Mouse (Mus musculus): ENCODE data around the gene Tyms. TPM values are rescaled to one million over a fixed set of nuclear protein-coding genes. Genes with fewer than 3 reads are reported as not detected.
A peak's percentile ranks its signal among the peaks of the same experiment; 100 is the strongest.

Tyms gene
- polyA plus RNA-seq (2015; fragmentation: Nextera tagmentation; extraction: Ambion mirVana): 305 and 313 TPM in 2 replicates

DNA sequence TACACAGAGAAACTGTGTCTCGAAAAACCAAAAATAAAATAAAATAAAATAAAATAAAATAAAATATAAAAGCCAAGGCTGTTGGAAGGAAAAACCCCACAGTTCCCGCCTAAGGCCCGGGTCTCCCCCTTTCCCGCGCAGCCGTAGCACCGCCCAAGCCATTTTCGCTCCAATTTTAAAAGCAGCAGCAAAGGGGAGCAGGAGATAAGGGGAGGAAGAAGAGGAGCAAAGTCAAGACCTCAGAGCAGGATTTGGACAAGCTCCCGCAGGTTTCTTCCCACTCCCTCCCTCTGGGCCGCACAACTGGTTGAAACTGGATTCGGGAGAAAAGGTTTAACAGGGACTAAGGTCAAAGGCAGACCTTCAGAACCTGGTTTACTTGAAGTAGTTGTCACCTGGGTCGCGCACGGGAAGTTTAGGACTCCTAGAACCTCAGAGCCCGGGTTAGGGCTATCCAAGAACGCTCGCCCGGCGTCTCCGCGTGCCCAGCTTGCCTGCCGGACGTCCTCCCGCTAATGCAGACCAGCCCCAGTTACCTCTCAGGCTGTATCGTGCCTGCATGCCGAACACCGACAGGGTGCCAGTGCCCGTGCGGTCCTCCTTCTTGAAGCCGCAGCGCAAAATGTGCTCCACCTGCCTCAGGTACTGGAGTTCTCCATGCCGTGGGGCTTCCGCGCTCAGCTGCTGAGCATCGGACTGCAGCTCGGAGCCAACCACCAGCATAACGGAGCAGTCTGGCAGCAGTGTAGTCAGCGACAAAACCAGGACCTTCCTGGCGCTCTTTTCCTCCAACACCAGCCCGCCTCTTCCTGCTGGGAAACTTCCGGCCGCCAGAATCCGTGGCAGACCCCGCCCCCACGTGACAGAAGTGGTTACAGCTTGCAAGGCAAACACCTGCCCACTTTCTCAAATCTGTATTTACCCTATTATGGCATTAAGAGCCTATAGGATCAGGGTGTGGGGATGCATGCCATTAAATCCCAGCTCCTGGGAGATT is at the start of gene Tyms:
Tyms (minus strand) TSS at position 793 of the 997 bp plus-strand sequence.
- Histone ChIP-seq H3K27me3 (no peaks in the 10 kb centered on the region), H3K36me3 (peaks cover 38% of the 10 kb centered on the region), H3K9ac (peak within 1 kb of the TSS; percentile 81), H3K4me3 (replicated peaks) (peak within 1 kb of the TSS; percentile 87), H3K9me3 (replicated peaks) (no peaks in the 10 kb centered on the region), H3K4me2 (peak within 1 kb of the TSS; percentile 83), H3K4me1 (peaks cover 21% of the 10 kb centered on the region), H3K27ac (peak within 1 kb of the TSS; percentile 91)
- peak; percentile 92 for ATAC-seq (replicated peaks; ENCODE audit: low FRiP score)
- 1% methylated on average over 45 of the region's 45 CpGs for WGBS

DNA sequence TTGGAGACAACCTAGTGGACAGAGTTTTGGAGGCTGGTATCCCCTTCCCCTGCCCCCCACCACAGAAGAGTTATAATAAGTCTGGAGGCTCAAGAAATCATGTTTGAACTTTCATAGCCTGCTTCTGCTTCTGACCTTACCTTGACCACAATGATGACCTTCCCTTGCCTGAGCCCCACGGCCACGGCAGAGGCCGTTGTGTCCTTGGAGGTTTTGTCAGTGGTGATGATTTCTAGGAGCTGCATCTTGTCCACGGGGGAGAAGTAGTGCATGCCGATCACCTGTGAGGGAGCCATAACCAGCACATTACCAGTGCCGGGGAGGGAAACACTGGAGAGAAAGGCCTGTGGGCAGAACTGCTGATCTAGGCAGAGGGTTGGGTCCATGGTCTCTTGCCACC is 49.1 kb upstream of the Tyms start:
- WGBS: 90% methylated on average over 6 of the region's 6 CpGs
- no peak for ATAC-seq (replicated peaks; ENCODE audit: low FRiP score)
- Histone ChIP-seq H3K4me3 (replicated peaks) (no peak overlapping the region), H3K36me3 (peaks cover 97% of the 10 kb centered on the region), H3K9me3 (replicated peaks) (no peaks in the 10 kb centered on the region), H3K27ac (no peak overlapping the region), H3K27me3 (no peaks in the 10 kb centered on the region), H3K4me2 (no peak overlapping the region), H3K4me1 (peaks cover 10% of the 10 kb centered on the region; the same call in 1 of the 2 replicates), H3K9ac (no peak overlapping the region)

DNA sequence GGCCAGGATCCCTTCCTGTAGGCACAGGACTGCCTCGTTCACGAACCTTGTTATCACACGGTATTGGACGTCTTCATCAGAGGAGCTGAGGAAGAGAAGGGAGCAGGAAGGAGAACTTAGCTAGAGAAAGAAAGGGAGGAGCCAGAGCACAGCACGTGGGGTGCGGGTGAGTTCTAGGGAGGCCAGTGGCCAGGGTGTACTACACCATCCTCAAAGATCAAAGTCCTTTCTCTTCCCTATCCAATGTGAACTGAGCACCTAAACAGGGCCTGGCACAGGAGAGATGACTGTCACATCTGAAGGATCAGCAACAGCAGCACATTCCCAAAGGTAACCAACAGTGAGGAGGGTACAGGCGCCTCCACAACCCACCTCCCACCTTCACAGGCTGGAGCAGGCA is 46.7 kb upstream of the Tyms start:
- no peak overlapping the region for H3K9ac ChIP-seq
- H3K36me3 ChIP-seq: peaks cover 81% of the 10 kb centered on the region
- no peak overlapping the region for H3K4me3 ChIP-seq (replicated peaks)
- ATAC-seq (replicated peaks; ENCODE audit: low FRiP score): no peak
- H3K27ac ChIP-seq: peak overlapping the region; percentile 41; the same call in 1 of the 2 replicates
- H3K4me2 ChIP-seq: no peak overlapping the region
- 81% methylated on average over 7 of the region's 7 CpGs for WGBS
- peaks cover 15% of the 10 kb centered on the region for H3K27me3 ChIP-seq
- H3K4me1 ChIP-seq: peaks cover 10% of the 10 kb centered on the region; the same call in 1 of the 2 replicates
- H3K9me3 ChIP-seq (replicated peaks): no peaks in the 10 kb centered on the region

DNA sequence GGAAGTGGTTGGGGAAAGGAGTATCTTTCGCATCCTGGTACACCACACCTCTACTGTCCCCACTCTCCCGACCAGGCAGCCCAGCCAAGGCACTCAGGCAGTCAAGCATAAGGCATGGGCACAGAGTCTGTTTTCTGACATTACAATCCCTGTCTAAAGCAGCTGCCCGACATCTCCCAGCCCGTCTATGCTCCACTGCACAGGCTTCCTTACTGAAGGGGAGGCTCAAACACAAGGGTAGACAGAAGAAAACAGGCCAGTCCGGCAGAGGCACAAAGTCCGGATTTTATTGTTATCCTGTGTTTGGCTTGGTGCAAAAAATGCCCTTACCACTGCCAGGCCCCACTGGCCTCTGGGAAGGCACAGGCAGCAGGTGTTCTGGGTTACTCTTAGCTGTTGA is 45.7 kb upstream of the Tyms start:
- Histone ChIP-seq H3K9me3 (replicated peaks) (no peaks in the 10 kb centered on the region), H3K27me3 (peaks cover 24% of the 10 kb centered on the region), H3K4me2 (no peak overlapping the region), H3K4me3 (replicated peaks) (no peak overlapping the region), H3K36me3 (peaks cover 71% of the 10 kb centered on the region), H3K27ac (0 out of 2 replicates have a peak overlapping the region, but pooled peaks have one; percentile 41), H3K4me1 (peaks cover 19% of the 10 kb centered on the region), H3K9ac (no peak overlapping the region)
- 52% methylated on average over 6 of the region's 6 CpGs for WGBS
- ATAC-seq (replicated peaks; ENCODE audit: low FRiP score): peak; percentile 68

DNA sequence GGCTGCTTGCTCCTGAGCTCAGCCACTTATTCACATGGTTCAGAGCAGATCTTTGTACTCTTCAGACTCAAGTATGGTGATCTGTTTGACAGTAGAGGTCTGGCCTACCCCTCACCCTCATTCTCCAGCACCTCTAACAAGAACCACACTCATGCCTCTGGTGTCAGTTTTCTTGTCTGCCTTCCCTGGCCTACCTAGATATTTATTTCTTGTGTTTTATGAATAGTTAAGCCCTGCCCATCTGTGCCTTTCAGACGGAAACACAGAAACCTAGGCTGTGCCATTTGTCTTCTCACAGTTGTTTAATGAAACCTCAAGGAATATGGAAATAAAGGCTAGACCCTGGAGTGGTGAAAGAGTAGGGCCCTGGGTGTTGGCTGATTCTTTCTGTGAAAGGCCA is 44.6 kb upstream of the Tyms start:
- Histone ChIP-seq H3K4me2 (no peak overlapping the region), H3K36me3 (peaks cover 60% of the 10 kb centered on the region), H3K4me1 (peaks cover 28% of the 10 kb centered on the region), H3K9ac (no peak overlapping the region), H3K9me3 (replicated peaks) (no peaks in the 10 kb centered on the region), H3K27ac (no peak overlapping the region), H3K4me3 (replicated peaks) (no peak overlapping the region), H3K27me3 (peaks cover 35% of the 10 kb centered on the region)
- no peak for ATAC-seq (replicated peaks; ENCODE audit: low FRiP score)
- WGBS: 82% methylated on average over 1 of the region's 1 CpGs

DNA sequence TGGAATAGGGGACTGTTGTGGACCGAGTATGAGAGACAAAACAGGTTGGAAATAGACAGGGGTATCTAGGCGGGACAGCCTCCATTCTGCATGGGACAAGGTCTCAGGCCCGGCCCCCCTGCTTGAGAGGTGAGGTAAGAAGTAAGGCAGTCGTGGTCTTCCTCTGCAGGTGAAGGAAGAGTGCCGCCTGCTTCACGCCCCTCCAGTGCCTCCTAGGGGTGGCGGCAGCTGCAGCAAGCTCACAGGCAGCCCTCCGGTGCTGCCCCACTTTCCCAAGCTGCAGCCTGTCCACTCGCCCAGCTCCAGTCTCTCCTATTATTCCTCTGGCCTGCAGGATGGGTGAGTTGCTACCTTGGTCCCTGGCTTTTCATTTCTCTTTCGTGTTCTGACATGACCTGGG is 42.3 kb upstream of the Tyms start:
- Histone ChIP-seq H3K27ac (no peak overlapping the region), H3K27me3 (peaks cover 56% of the 10 kb centered on the region), H3K4me1 (peaks cover 39% of the 10 kb centered on the region), H3K9ac (no peak overlapping the region), H3K4me2 (no peak overlapping the region), H3K4me3 (replicated peaks) (no peak overlapping the region), H3K9me3 (replicated peaks) (no peaks in the 10 kb centered on the region), H3K36me3 (peaks cover 37% of the 10 kb centered on the region)
- ATAC-seq (replicated peaks; ENCODE audit: low FRiP score): no peak
- WGBS: 31% methylated on average over 10 of the region's 10 CpGs

DNA sequence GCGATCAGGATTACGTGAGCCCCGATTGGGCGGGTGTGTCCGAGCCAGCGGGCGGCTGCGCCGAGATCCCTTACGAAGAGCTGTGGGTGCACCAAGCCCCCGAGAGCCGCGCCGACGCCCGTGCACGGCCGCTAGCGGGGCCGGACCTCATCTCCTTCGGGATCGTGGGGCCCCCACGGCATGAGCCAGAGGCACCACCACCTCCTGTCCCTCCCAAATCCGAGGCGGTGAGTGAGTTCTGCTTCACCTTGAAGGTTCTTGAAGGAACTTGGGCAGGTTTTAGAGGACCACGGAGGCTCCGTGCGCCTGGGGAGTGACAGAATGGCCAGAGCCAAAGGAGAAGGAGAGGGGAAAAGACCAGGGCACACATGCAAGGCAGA is 41.3 kb upstream of the Tyms start:
- Histone ChIP-seq H3K36me3 (peaks cover 27% of the 10 kb centered on the region), H3K4me1 (peaks cover 49% of the 10 kb centered on the region), H3K9me3 (replicated peaks) (no peaks in the 10 kb centered on the region), H3K4me2 (peak overlapping the region; percentile 97), H3K9ac (peak overlapping the region; percentile 58), H3K27ac (no peak overlapping the region), H3K27me3 (peaks cover 58% of the 10 kb centered on the region), H3K4me3 (replicated peaks) (peak overlapping the region; percentile 61)
- ATAC-seq (replicated peaks; ENCODE audit: low FRiP score): peak; percentile 8
- under 1% methylated on average over 28 of the region's 28 CpGs for WGBS

DNA sequence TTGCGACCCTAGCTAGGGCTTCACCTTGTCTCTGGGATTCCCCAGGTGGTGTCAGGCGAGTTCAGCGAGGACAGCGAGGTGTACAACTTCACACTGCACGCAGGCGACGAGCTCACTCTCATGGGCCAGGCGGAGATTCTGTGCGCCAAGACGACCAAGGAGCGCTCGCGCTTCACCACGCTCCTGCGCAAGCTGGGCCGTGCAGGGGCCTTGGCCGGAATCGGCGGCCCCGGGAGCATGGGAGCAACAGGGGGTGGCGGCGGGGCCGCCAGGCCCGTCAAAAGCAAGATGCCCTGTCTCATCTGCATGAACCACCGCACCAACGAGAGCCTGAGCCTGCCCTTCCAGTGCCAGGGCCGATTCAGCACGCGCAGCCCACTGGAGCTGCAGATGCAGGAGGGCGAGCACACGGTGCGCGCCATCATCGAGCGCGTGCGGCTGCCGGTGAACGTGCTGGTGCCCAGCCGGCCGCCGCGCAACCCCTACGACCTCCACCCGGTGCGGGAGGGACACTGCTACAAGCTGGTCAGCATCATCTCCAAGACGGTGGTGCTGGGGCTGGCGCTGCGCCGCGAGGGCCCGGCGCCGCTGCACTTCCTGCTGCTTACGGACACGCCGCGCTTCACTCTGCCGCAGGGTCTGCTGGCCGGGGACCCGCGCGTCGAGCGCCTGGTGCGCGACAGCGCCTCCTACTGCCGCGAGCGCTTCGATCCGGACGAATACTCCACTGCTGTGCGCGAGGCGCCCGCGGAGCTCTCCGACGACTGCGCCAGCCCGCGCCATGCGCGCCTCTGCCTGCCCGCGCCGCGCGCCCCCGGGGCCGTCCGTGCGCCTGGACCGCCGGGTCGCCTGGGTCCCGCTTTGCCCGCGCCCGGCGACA is 40.7 kb upstream of the Tyms start:
- Histone ChIP-seq H3K4me2 (peak overlapping the region; percentile 97), H3K36me3 (peaks cover 21% of the 10 kb centered on the region), H3K27me3 (peaks cover 61% of the 10 kb centered on the region), H3K9me3 (replicated peaks) (no peaks in the 10 kb centered on the region), H3K4me3 (replicated peaks) (peak overlapping the region; percentile 61), H3K27ac (no peak overlapping the region), H3K4me1 (peaks cover 48% of the 10 kb centered on the region), H3K9ac (peak overlapping the region; percentile 58)
- peak; percentile 83 for ATAC-seq (replicated peaks; ENCODE audit: low FRiP score)
- WGBS: under 1% methylated on average over 103 of the region's 103 CpGs

DNA sequence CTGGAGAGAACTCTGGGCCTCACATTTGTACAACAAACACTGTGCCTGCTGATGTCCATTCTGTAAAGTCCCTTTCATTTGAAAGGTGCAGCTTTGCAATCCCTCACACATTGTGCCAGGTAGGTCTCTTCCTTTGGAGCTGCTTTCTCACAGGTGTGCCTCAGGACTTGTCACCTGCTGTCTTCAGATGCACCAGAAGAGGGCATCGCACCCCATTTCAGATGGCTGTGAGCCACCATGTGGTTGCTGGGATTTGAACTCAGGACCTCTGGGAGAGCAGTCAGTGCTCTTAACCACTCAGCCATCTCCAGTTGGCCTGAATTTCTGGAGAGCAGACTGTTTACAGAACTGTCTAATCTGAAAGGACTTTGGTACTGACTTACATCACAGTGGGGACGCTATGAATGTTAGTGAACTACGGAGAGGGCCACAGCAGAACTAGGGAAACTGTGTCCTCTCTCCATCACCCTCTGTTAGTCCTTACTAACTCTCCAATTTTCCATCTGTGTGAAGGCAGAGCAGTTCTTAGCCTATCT is 39.2 kb upstream of the Tyms start:
- ATAC-seq (replicated peaks; ENCODE audit: low FRiP score): no peak
- Histone ChIP-seq H3K36me3 (0 out of 2 replicates have a peak, but pooled peaks cover 7% of the 10 kb centered on the region), H3K9ac (no peak overlapping the region), H3K27ac (no peak overlapping the region), H3K4me3 (replicated peaks) (no peak overlapping the region), H3K4me2 (no peak overlapping the region), H3K9me3 (replicated peaks) (no peaks in the 10 kb centered on the region), H3K27me3 (peaks cover 68% of the 10 kb centered on the region), H3K4me1 (peaks cover 51% of the 10 kb centered on the region)
- WGBS: 90% methylated on average over 3 of the region's 3 CpGs

DNA sequence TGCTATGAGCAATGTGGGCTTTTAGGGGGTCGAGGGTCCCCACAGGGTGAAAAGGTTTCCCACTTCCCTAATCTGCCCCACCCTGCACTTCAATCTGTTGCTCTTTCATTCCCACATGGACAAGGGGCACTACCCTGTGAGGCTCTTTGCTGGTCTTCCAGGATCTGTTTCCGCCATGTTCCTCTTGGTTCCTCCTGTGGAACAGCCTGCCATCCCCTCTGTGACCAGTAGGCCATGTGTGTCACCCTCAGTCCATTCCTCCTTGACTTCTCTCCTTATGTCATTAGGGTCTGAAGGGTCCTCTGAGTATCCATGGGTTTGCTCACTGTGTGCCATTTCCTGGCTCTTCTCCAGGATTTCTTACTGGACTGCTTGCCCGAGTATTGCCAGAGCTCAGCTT is 38.4 kb upstream of the Tyms start:
- 70% methylated on average over 3 of the region's 3 CpGs for WGBS
- peaks cover 76% of the 10 kb centered on the region for H3K27me3 ChIP-seq
- H3K9ac ChIP-seq: no peak overlapping the region
- 0 out of 2 replicates have a peak, but pooled peaks cover 2% of the 10 kb centered on the region for H3K36me3 ChIP-seq
- H3K4me3 ChIP-seq (replicated peaks): no peak overlapping the region
- H3K27ac ChIP-seq: no peak overlapping the region
- ATAC-seq (replicated peaks; ENCODE audit: low FRiP score): no peak
- H3K4me2 ChIP-seq: peak overlapping the region; percentile 62
- H3K4me1 ChIP-seq: peaks cover 59% of the 10 kb centered on the region
- no peaks in the 10 kb centered on the region for H3K9me3 ChIP-seq (replicated peaks)

DNA sequence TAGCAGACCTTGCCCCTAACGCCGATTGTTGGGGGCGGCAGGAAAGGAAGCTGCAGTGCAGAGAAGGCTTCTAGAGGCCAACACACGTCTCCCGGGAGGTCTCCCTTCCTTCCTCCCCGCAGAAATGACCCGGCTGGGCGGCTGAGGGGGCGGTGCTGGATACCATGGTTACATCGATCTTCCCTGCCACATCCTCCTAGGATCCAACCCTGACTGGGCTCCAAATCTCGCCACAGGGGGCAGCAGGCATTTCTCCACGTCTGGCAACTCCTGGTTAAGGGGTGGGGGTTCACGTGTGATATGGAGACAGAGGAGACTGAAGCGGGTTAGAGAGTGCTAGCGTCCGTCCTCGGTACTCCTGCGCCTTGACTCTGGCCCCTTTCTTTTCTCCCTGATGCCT is 37.7 kb upstream of the Tyms start:
- ATAC-seq (replicated peaks; ENCODE audit: low FRiP score): peak; percentile 19
- Histone ChIP-seq H3K9me3 (replicated peaks) (no peaks in the 10 kb centered on the region), H3K4me2 (peak overlapping the region; percentile 62), H3K4me1 (peaks cover 65% of the 10 kb centered on the region), H3K27me3 (peaks cover 78% of the 10 kb centered on the region), H3K36me3 (no peaks in the 10 kb centered on the region), H3K9ac (0 out of 2 replicates have a peak overlapping the region, but pooled peaks have one; percentile 17), H3K27ac (peak overlapping the region; percentile 48; the same call in 1 of the 2 replicates), H3K4me3 (replicated peaks) (peak overlapping the region; percentile 30)
- 2% methylated on average over 18 of the region's 18 CpGs for WGBS
